Mouse (Mus musculus) limb, embryonic 13.5 days (tissue): ENCODE results near the gene Fbp1. TPM values are rescaled to one million over a fixed set of nuclear protein-coding genes. Genes with fewer than 3 reads are reported as not detected.
"Not testable (repeated sequence)": the region's sequence is repeated elsewhere in the genome, so short reads cannot be mapped to it uniquely, and the experiment has no call there.

ENCODE experiments used
- ATAC-seq: fragments of 200-750 bp; cut with Nextera tagmentation; 2 replicates; pipeline ENCODE4 v1.8.0; 2017; ENCODE audit warnings: low read depth, moderate number of reproducible peaks, moderate TSS enrichment; ENCODE audit not compliant: low FRiP score
- H3K27ac ChIP-seq: fragments of 300-500 bp; sonication (generic); 2 replicates; pipeline ENCODE4 v1.5.1; 2015; ENCODE audit warnings: inconsistent platforms, mild to moderate bottlenecking, moderate library complexity
- H3K27me3 ChIP-seq: fragments of 300-500 bp; sonication (generic); 2 replicates; pipeline ENCODE4 v1.6.1; 2015; ENCODE audit warnings: mild to moderate bottlenecking, inconsistent platforms
- H3K36me3 ChIP-seq: fragments of 300-500 bp; sonication (generic); 2 replicates; pipeline ENCODE4 v1.6.1; 2015; ENCODE audit warnings: inconsistent platforms, mild to moderate bottlenecking, moderate library complexity
- H3K4me1 ChIP-seq: fragments of 300-500 bp; sonication (generic); 2 replicates; pipeline ENCODE4 v1.6.1; 2015; ENCODE audit warnings: inconsistent platforms
- H3K4me2 ChIP-seq: fragments of 300-500 bp; sonication (generic); replicated peaks from 2 replicates; pipeline ENCODE4 v1.6.1; 2015; ENCODE audit warnings: inconsistent platforms, mild to moderate bottlenecking, moderate library complexity
- H3K4me3 ChIP-seq: fragments of 300-500 bp; sonication (generic); 2 replicates; pipeline ENCODE4 v1.5.1; 2015; ENCODE audit warnings: moderate library complexity, mild to moderate bottlenecking, inconsistent platforms
- H3K9ac ChIP-seq: fragments of 300-500 bp; sonication (generic); 2 replicates; pipeline ENCODE4 v1.6.1; 2015; ENCODE audit warnings: mild to moderate bottlenecking, inconsistent platforms
- H3K9me3 ChIP-seq: fragments of 300-500 bp; sonication (generic); 2 replicates; pipeline ENCODE4 v1.6.1; 2016; ENCODE audit warnings: inconsistent platforms
- WGBS: fragments of 180-500 bp; shearing (Covaris S2); methylation state at CpG from one replicate; pipeline ENCODE4 v1.1.7; 2015; 5-methylcytosine and 5-hydroxymethylcytosine counted together
- polyA plus RNA-seq: library from polyadenylated mRNA; unstranded; fragments of >200 nt; fragmentation: Nextera tagmentation; extraction: Ambion mirVana; gene quantifications from 2 replicates; pipeline ENCODE4 v1.2.1, GENCODE M21; 2015

Fbp1 gene
- polyA plus RNA-seq = 2.0 and 2.6 TPM in 2 replicates

GRCm38 (mm10) chr13:62887712-62888441 lies at the start of gene Fbp1:
Gene Fbp1 (minus strand): TSS chr13:62888282.
- H3K4me2 ChIP-seq = peak within 1 kb of the TSS; percentile 57
- peak within 1 kb of the TSS; percentile 29 for H3K4me3 ChIP-seq
- ATAC-seq = 0 out of 2 replicates have a peak, but pooled peaks have one; percentile 19
- H3K27ac ChIP-seq = no peak within 1 kb of the TSS
- peaks cover 6% of the 10 kb centered on the region for H3K9me3 ChIP-seq
- H3K9ac ChIP-seq = peak within 1 kb of the TSS; percentile 36; the same call in 1 of the 2 replicates
- H3K36me3 ChIP-seq = no peaks in the 10 kb centered on the region
- WGBS = 4% methylated on average over 29 of the region's 29 CpGs
- peaks cover 11% of the 10 kb centered on the region for H3K4me1 ChIP-seq
- peaks cover 54% of the 10 kb centered on the region for H3K27me3 ChIP-seq

- 63% methylated on average over 4 of the region's 4 CpGs for WGBS
- H3K27me3 ChIP-seq = no peaks in the 10 kb centered on the region
- no peak overlapping the region for H3K4me2 ChIP-seq
- no peaks in the 10 kb centered on the region for H3K36me3 ChIP-seq
- no peak overlapping the region for H3K9ac ChIP-seq
- peaks cover 2% of the 10 kb centered on the region for H3K4me1 ChIP-seq
- no peak for ATAC-seq
- no peak overlapping the region for H3K27ac ChIP-seq
- H3K4me3 ChIP-seq = no peak overlapping the region
- no peaks in the 10 kb centered on the region for H3K9me3 ChIP-seq
Observed at GRCm38 (mm10) chr13:62932452-62932851, 44.4 kb upstream of the Fbp1 start.

- WGBS = 64% methylated on average over 9 of the region's 9 CpGs
- no peak overlapping the region for H3K4me2 ChIP-seq
- H3K4me1 ChIP-seq = peaks cover 12% of the 10 kb centered on the region
- no peak overlapping the region for H3K27ac ChIP-seq
- no peak for ATAC-seq
- H3K9ac ChIP-seq = no peak overlapping the region
- H3K4me3 ChIP-seq = no peak overlapping the region
- no peaks in the 10 kb centered on the region for H3K27me3 ChIP-seq
- no peaks in the 10 kb centered on the region for H3K9me3 ChIP-seq
- no peaks in the 10 kb centered on the region for H3K36me3 ChIP-seq
Observed at GRCm38 (mm10) chr13:62929766-62930389, 41.8 kb upstream of the Fbp1 start.

GRCm38 (mm10) chr13:62929144-62929543 lies 41.1 kb upstream of the Fbp1 start:
- H3K4me2 ChIP-seq, H3K9me3 ChIP-seq, ATAC-seq, H3K4me3 ChIP-seq, H3K36me3 ChIP-seq, H3K27me3 ChIP-seq, H3K27ac ChIP-seq, H3K9ac ChIP-seq: not testable (repeated sequence)
- peaks cover 12% of the 10 kb centered on the region for H3K4me1 ChIP-seq
- WGBS = 89% methylated on average over 3 of the region's 3 CpGs

GRCm38 (mm10) chr13:62927470-62927869 lies 39.4 kb upstream of the Fbp1 start:
- H3K4me2 ChIP-seq = no peak overlapping the region
- no peak overlapping the region for H3K4me3 ChIP-seq
- no peaks in the 10 kb centered on the region for H3K9me3 ChIP-seq
- 79% methylated on average over 1 of the region's 1 CpGs for WGBS
- no peaks in the 10 kb centered on the region for H3K27me3 ChIP-seq
- H3K9ac ChIP-seq = no peak overlapping the region
- no peaks in the 10 kb centered on the region for H3K36me3 ChIP-seq
- no peak overlapping the region for H3K27ac ChIP-seq
- peaks cover 23% of the 10 kb centered on the region for H3K4me1 ChIP-seq
- ATAC-seq = no peak

GRCm38 (mm10) chr13:62926479-62926878 lies 38.4 kb upstream of the Fbp1 start:
- Histone ChIP-seq H3K27ac (no peak overlapping the region), H3K9me3 (no peaks in the 10 kb centered on the region), H3K4me2 (no peak overlapping the region), H3K4me1 (peaks cover 23% of the 10 kb centered on the region), H3K9ac (no peak overlapping the region), H3K27me3 (no peaks in the 10 kb centered on the region), H3K4me3 (no peak overlapping the region), H3K36me3 (no peaks in the 10 kb centered on the region)
- WGBS = 35% methylated on average over 1 of the region's 1 CpGs
- peak; percentile 66; the same call in 1 of the 2 replicates for ATAC-seq

GRCm38 (mm10) chr13:62923182-62923581 lies 35.1 kb upstream of the Fbp1 start:
- H3K4me1 ChIP-seq = peaks cover 35% of the 10 kb centered on the region
- H3K36me3 ChIP-seq = no peaks in the 10 kb centered on the region
- no peak overlapping the region for H3K9ac ChIP-seq
- no peaks in the 10 kb centered on the region for H3K27me3 ChIP-seq
- 53% methylated on average over 8 of the region's 8 CpGs for WGBS
- H3K9me3 ChIP-seq = no peaks in the 10 kb centered on the region
- H3K27ac ChIP-seq = no peak overlapping the region
- no peak overlapping the region for H3K4me2 ChIP-seq
- no peak overlapping the region for H3K4me3 ChIP-seq
- ATAC-seq = no peak

- Histone ChIP-seq H3K27me3 (no peaks in the 10 kb centered on the region), H3K4me1 (peaks cover 34% of the 10 kb centered on the region), H3K4me2 (no peak overlapping the region), H3K4me3 (no peak overlapping the region), H3K36me3 (no peaks in the 10 kb centered on the region), H3K27ac (no peak overlapping the region), H3K9ac (no peak overlapping the region), H3K9me3 (no peaks in the 10 kb centered on the region)
- ATAC-seq = no peak
- 77% methylated on average over 3 of the region's 3 CpGs for WGBS
Observed at GRCm38 (mm10) chr13:62922645-62923044, 34.6 kb upstream of the Fbp1 start.

- H3K27me3 ChIP-seq = no peaks in the 10 kb centered on the region
- peaks cover 23% of the 10 kb centered on the region for H3K4me1 ChIP-seq
- ATAC-seq = no peak
- H3K4me2 ChIP-seq = no peak overlapping the region
- WGBS = 27% methylated on average over 11 of the region's 11 CpGs
- peak overlapping the region; percentile 63; the same call in 1 of the 2 replicates for H3K27ac ChIP-seq
- 0 out of 2 replicates have a peak, but pooled peaks cover 6% of the 10 kb centered on the region for H3K9me3 ChIP-seq
- no peak overlapping the region for H3K4me3 ChIP-seq
- H3K36me3 ChIP-seq = no peaks in the 10 kb centered on the region
- no peak overlapping the region for H3K9ac ChIP-seq
Observed at GRCm38 (mm10) chr13:62919647-62920341, 31.7 kb upstream of the Fbp1 start.

- Histone ChIP-seq H3K4me1 (peaks cover 12% of the 10 kb centered on the region), H3K9me3 (0 out of 2 replicates have a peak, but pooled peaks cover 6% of the 10 kb centered on the region), H3K4me3 (no peak overlapping the region), H3K9ac (no peak overlapping the region), H3K27ac (peak overlapping the region; percentile 75), H3K36me3 (no peaks in the 10 kb centered on the region), H3K27me3 (no peaks in the 10 kb centered on the region), H3K4me2 (no peak overlapping the region)
- 35% methylated on average over 1 of the region's 1 CpGs for WGBS
- peak; percentile 88 for ATAC-seq
Observed at GRCm38 (mm10) chr13:62917416-62918110, 29.5 kb upstream of the Fbp1 start.

GRCm38 (mm10) chr13:62916675-62917074 lies 28.6 kb upstream of the Fbp1 start:
- Histone ChIP-seq H3K27me3 (no peaks in the 10 kb centered on the region), H3K9ac (no peak overlapping the region), H3K27ac (peak overlapping the region; percentile 75; the same call in 1 of the 2 replicates), H3K4me2 (no peak overlapping the region), H3K4me3 (no peak overlapping the region), H3K4me1 (peaks cover 12% of the 10 kb centered on the region), H3K9me3 (0 out of 2 replicates have a peak, but pooled peaks cover 6% of the 10 kb centered on the region), H3K36me3 (no peaks in the 10 kb centered on the region)
- no peak for ATAC-seq
- WGBS = 64% methylated on average over 4 of the region's 4 CpGs
